Mouse (Mus musculus): ENCODE measurements around the gene Trim7. TPM values are rescaled to one million over a fixed set of nuclear protein-coding genes. Genes with fewer than 3 reads are reported as not detected.
"Not testable (repeated sequence)": the region's sequence is repeated elsewhere in the genome, so short reads cannot be mapped to it uniquely, and the experiment has no call there.

Gene Trim7
- total and polyA plus RNA-seq, 3 experiments, result 0.81 to 1.3 TPM; not detected in 1

GRCm38 (mm10) chr11:48846362-48846761, 20.4 kb downstream of the Trim7 start:
- H3K36me3 ChIP-seq (ENCODE audit: control insufficient read depth in 1 of 2, insufficient read depth in 2 of 2, low read length in 2 of 2); H3K9ac ChIP-seq (ENCODE audit: control insufficient read depth, low read depth, low read length, poor library complexity, severe bottlenecking); H3K4me3 ChIP-seq (ENCODE audit: control insufficient read depth in 1 of 2, insufficient read depth in 1 of 2, low read depth in 2 of 2, low read length in 2 of 2); H3K79me2 ChIP-seq (ENCODE audit: control insufficient read depth, insufficient read depth, low read length, poor library complexity); H3K27me3 ChIP-seq (ENCODE audit: control insufficient read depth in 1 of 2, insufficient read depth in 2 of 2, low read length in 2 of 2); H3K4me1 ChIP-seq (ENCODE audit: control insufficient read depth in 1 of 2, insufficient read depth in 2 of 2, low read length in 2 of 2); H3K27ac ChIP-seq (ENCODE audit: control insufficient read depth, low read depth, low read length); H3K9me3 ChIP-seq (replicated peaks; ENCODE audit: insufficient read depth, low read length): not testable (repeated sequence)
- peak; percentile 31 for TF ChIP-seq RAD21 (IDR thresholded peaks at IDR 0.05; ENCODE audit: low read depth, low read length)
- TF ChIP-seq ZNF384 (IDR thresholded peaks at IDR 0.05; ENCODE audit: low read depth, low read length), result peak; percentile 70
- peak in 2 of 3 experiments; percentile 6 to 29; a peak in 2 of 6 replicates for TF ChIP-seq CTCF (IDR thresholded peaks at IDR 0.05 in 2 of 3, conservative IDR thresholded peaks at IDR 0.05 in 1 of 3; ENCODE audit: control insufficient read depth in 1 of 3, insufficient read depth in 1 of 3, low read depth in 2 of 3, low read length in 3 of 3, poor library complexity in 1 of 3, severe bottlenecking in 1 of 3)
- DNase-seq (ENCODE audit: low read depth, low spot score), result peak; percentile 50

- H3K9ac ChIP-seq (ENCODE audit: control insufficient read depth, low read depth, low read length, poor library complexity, severe bottlenecking), result no peak overlapping the region
- no peak for TF ChIP-seq TCF12 (IDR thresholded peaks at IDR 0.05; ENCODE audit: low read depth, low read length)
- no peak for TF ChIP-seq ZKSCAN1 (IDR thresholded peaks at IDR 0.05; ENCODE audit: low read depth, low read length)
- TF ChIP-seq TBP (IDR thresholded peaks at IDR 0.05; ENCODE audit: low read depth, low read length), result peak; percentile 96
- TF ChIP-seq RCOR1 (IDR thresholded peaks at IDR 0.05; ENCODE audit: low read depth, low read length), result no peak
- no peaks in the 10 kb centered on the region for H3K79me2 ChIP-seq (ENCODE audit: control insufficient read depth, insufficient read depth, low read length, poor library complexity)
- no peak overlapping the region for H3K27ac ChIP-seq (ENCODE audit: control insufficient read depth, low read depth, low read length)
- DNase-seq (ENCODE audit: low read depth, low spot score), result peak; percentile 42
- H3K4me1 ChIP-seq (ENCODE audit: control insufficient read depth in 1 of 2, insufficient read depth in 2 of 2, low read length in 2 of 2), result no peaks in the 10 kb centered on the region
- H3K27me3 ChIP-seq (ENCODE audit: control insufficient read depth in 1 of 2, insufficient read depth in 2 of 2, low read length in 2 of 2), result no peaks in the 10 kb centered on the region
- no peaks in the 10 kb centered on the region for H3K36me3 ChIP-seq (ENCODE audit: control insufficient read depth in 1 of 2, insufficient read depth in 2 of 2, low read length in 2 of 2)
- H3K4me3 ChIP-seq (ENCODE audit: control insufficient read depth in 1 of 2, insufficient read depth in 1 of 2, low read depth in 2 of 2, low read length in 2 of 2), result no peak overlapping the region
- no peaks in the 10 kb centered on the region for H3K9me3 ChIP-seq (replicated peaks; ENCODE audit: insufficient read depth, low read length)
Measured at GRCm38 (mm10) chr11:48846881-48847280, 20.9 kb downstream of the Trim7 start.

GRCm38 (mm10) chr11:48850240-48850639, 24.3 kb downstream of the Trim7 start:
- DNase-seq (ENCODE audit: low read depth, low spot score), result no peak
- Histone ChIP-seq H3K9ac (ENCODE audit: control insufficient read depth, low read depth, low read length, poor library complexity, severe bottlenecking) (no peak overlapping the region), H3K36me3 (ENCODE audit: control insufficient read depth in 1 of 2, insufficient read depth in 2 of 2, low read length in 2 of 2) (peaks cover 0 to 4% of the 10 kb centered on the region in 2 experiments; a peak in 1 of 4 replicates), H3K27ac (ENCODE audit: control insufficient read depth, low read depth, low read length) (no peak overlapping the region), H3K4me3 (ENCODE audit: control insufficient read depth in 1 of 2, insufficient read depth in 1 of 2, low read depth in 2 of 2, low read length in 2 of 2) (no peak overlapping the region), H3K4me1 (ENCODE audit: control insufficient read depth in 1 of 2, insufficient read depth in 2 of 2, low read length in 2 of 2) (0 out of 4 replicates have a peak, but pooled peaks cover 0 to 6% of the 10 kb centered on the region in 2 experiments), H3K79me2 (ENCODE audit: control insufficient read depth, insufficient read depth, low read length, poor library complexity) (no peaks in the 10 kb centered on the region; the same call in 1 of the 2 replicates), H3K27me3 (ENCODE audit: control insufficient read depth in 1 of 2, insufficient read depth in 2 of 2, low read length in 2 of 2) (no peaks in the 10 kb centered on the region), H3K9me3 (replicated peaks; ENCODE audit: insufficient read depth, low read length) (no peaks in the 10 kb centered on the region)
- TF ChIP-seq GABPA (IDR thresholded peaks at IDR 0.05; ENCODE audit: low read depth, low read length) (no peak), CHD2 (IDR thresholded peaks at IDR 0.05; ENCODE audit: low read length) (no peak), RAD21 (IDR thresholded peaks at IDR 0.05; ENCODE audit: low read depth, low read length) (no peak), E2F4 (IDR thresholded peaks at IDR 0.05; ENCODE audit: borderline replicate concordance, low read depth, low read length) (no peak), TCF12 (IDR thresholded peaks at IDR 0.05; ENCODE audit: low read depth, low read length) (no peak), USF1 (IDR thresholded peaks at IDR 0.05; ENCODE audit: low read depth, low read length) (no peak), GATA1 (IDR thresholded peaks at IDR 0.05; ENCODE audit: low read depth, low read length) (no peak), TBP (IDR thresholded peaks at IDR 0.05; ENCODE audit: low read depth, low read length) (no peak), MAX (IDR thresholded peaks at IDR 0.05; ENCODE audit: low read length) (no peak), USF2 (IDR thresholded peaks at IDR 0.05; ENCODE audit: borderline replicate concordance in 1 of 2, insufficient read depth in 1 of 2, low read depth in 1 of 2, low read length in 2 of 2) (no peak), UBTF (IDR thresholded peaks at IDR 0.05; ENCODE audit: borderline replicate concordance, insufficient read depth, low read depth, low read length) (no peak), ZC3H11A (IDR thresholded peaks at IDR 0.05; ENCODE audit: low read depth, low read length) (no peak), NELFE (IDR thresholded peaks at IDR 0.05; ENCODE audit: low read depth, low read length) (no peak), ZMIZ1 (IDR thresholded peaks at IDR 0.05; ENCODE audit: low read depth, low read length) (no peak), MAFK (IDR thresholded peaks at IDR 0.05; ENCODE audit: borderline replicate concordance, low read depth, low read length) (no peak), POLR2AphosphoS2 (IDR thresholded peaks at IDR 0.05; ENCODE audit: low read length) (no peak), MYC (IDR thresholded peaks at IDR 0.05; ENCODE audit: low read depth, low read length) (no peak), KAT2A (conservative IDR thresholded peaks at IDR 0.05; ENCODE audit: low read depth, low read length) (no peak), MYB (IDR thresholded peaks at IDR 0.05; ENCODE audit: low read depth, low read length) (no peak), ETS1 (IDR thresholded peaks at IDR 0.05; ENCODE audit: low read depth, low read length) (no peak)
